Mouse (Mus musculus): ENCODE data around the gene Foxn3. TPM values are rescaled to one million over a fixed set of nuclear protein-coding genes. Genes with fewer than 3 reads are reported as not detected.

Foxn3 gene
- polyA plus RNA-seq, 1 experiment from 2014 or later, result 69.1 TPM

GRCm38 (mm10) chr12:99340418-99341182 is 222.8 kb downstream of the Foxn3 start:
- no peak overlapping the region for H3K9ac ChIP-seq
- no peaks in the 10 kb centered on the region; the same call in 1 of the 2 replicates for H3K36me3 ChIP-seq (ENCODE audit: insufficient read depth)
- peaks cover 9% of the 10 kb centered on the region; the same call in 1 of the 2 replicates for H3K4me1 ChIP-seq (ENCODE audit: insufficient read depth)
- no peak for ATAC-seq (ENCODE audit: insufficient read depth)
- H3K9me3 ChIP-seq (ENCODE audit: low read depth, low read length), result no peaks in the 10 kb centered on the region
- H3K27ac ChIP-seq (ENCODE audit: low read depth), result no peak overlapping the region
- no peak overlapping the region for H3K4me3 ChIP-seq (ENCODE audit: low read depth, low read length)
- WGBS, result 62% methylated on average over 13 of the region's 13 CpGs
- H3K4me2 ChIP-seq, result no peak overlapping the region
- DNase-seq, result no peak
- no peak for TF ChIP-seq CTCF (IDR thresholded peaks at IDR 0.05; ENCODE audit: low read depth)
- H3K27me3 ChIP-seq (ENCODE audit: insufficient read depth, low read length), result no peaks in the 10 kb centered on the region

- no peak for TF ChIP-seq CTCF (IDR thresholded peaks at IDR 0.05; ENCODE audit: low read depth)
- Histone ChIP-seq H3K27ac (ENCODE audit: low read depth) (no peak overlapping the region), H3K9me3 (ENCODE audit: low read depth, low read length) (no peaks in the 10 kb centered on the region), H3K27me3 (ENCODE audit: insufficient read depth, low read length) (no peaks in the 10 kb centered on the region), H3K9ac (no peak overlapping the region), H3K4me2 (no peak overlapping the region), H3K36me3 (ENCODE audit: insufficient read depth) (no peaks in the 10 kb centered on the region; the same call in 1 of the 2 replicates), H3K4me3 (ENCODE audit: low read depth, low read length) (no peak overlapping the region), H3K4me1 (ENCODE audit: insufficient read depth) (peaks cover 9% of the 10 kb centered on the region; the same call in 1 of the 2 replicates)
- no peak for ATAC-seq (ENCODE audit: insufficient read depth)
- WGBS, result 81% methylated on average over 11 of the region's 11 CpGs
- no peak for DNase-seq
These were observed 223.6 kb downstream of the Foxn3 start for GRCm38 (mm10) chr12:99339640-99340325.

GRCm38 (mm10) chr12:99338754-99339153 is 224.6 kb downstream of the Foxn3 start:
- H3K9ac ChIP-seq, result no peak overlapping the region
- TF ChIP-seq CTCF (IDR thresholded peaks at IDR 0.05; ENCODE audit: low read depth), result no peak
- no peak overlapping the region for H3K4me2 ChIP-seq
- H3K4me3 ChIP-seq (ENCODE audit: low read depth, low read length), result no peak overlapping the region
- H3K36me3 ChIP-seq (ENCODE audit: insufficient read depth), result no peaks in the 10 kb centered on the region; the same call in 1 of the 2 replicates
- WGBS, result 85% methylated on average over 2 of the region's 2 CpGs
- H3K4me1 ChIP-seq (ENCODE audit: insufficient read depth), result peaks cover 9% of the 10 kb centered on the region; the same call in 1 of the 2 replicates
- H3K9me3 ChIP-seq (ENCODE audit: low read depth, low read length), result no peaks in the 10 kb centered on the region
- ATAC-seq (ENCODE audit: insufficient read depth), result no peak
- no peak overlapping the region for H3K27ac ChIP-seq (ENCODE audit: low read depth)
- DNase-seq, result no peak
- H3K27me3 ChIP-seq (ENCODE audit: insufficient read depth, low read length), result no peaks in the 10 kb centered on the region

- ATAC-seq (ENCODE audit: insufficient read depth), result 0 out of 2 replicates have a peak, but pooled peaks have one; percentile 22
These were observed 226.3 kb downstream of the Foxn3 start for GRCm38 (mm10) chr12:99337171-99337435.

GRCm38 (mm10) chr12:99336349-99337170 is 226.8 kb downstream of the Foxn3 start:
- ATAC-seq (ENCODE audit: insufficient read depth), result peak; percentile 73

More at GRCm38 (mm10) chr12:99337171-99337435, 226.3 kb downstream of the Foxn3 start:
- no peaks in the 10 kb centered on the region for H3K27me3 ChIP-seq (ENCODE audit: insufficient read depth, low read length)
- H3K27ac ChIP-seq (ENCODE audit: low read depth), result peak overlapping the region; percentile 1; the same call in 1 of the 2 replicates
- no peak overlapping the region for H3K4me3 ChIP-seq (ENCODE audit: low read depth, low read length)
- no peaks in the 10 kb centered on the region for H3K9me3 ChIP-seq (ENCODE audit: low read depth, low read length)
- H3K4me1 ChIP-seq (ENCODE audit: insufficient read depth), result 0 out of 2 replicates have a peak, but pooled peaks cover 6% of the 10 kb centered on the region
- no peak overlapping the region for H3K9ac ChIP-seq
- DNase-seq, result no peak
- TF ChIP-seq CTCF (IDR thresholded peaks at IDR 0.05; ENCODE audit: low read depth), result no peak
- WGBS, result 78% methylated on average over 3 of the region's 3 CpGs
- H3K36me3 ChIP-seq (ENCODE audit: insufficient read depth), result no peaks in the 10 kb centered on the region; the same call in 1 of the 2 replicates
- no peak overlapping the region for H3K4me2 ChIP-seq

GRCm38 (mm10) chr12:99335628-99336027 is 227.8 kb downstream of the Foxn3 start:
- no peak for ATAC-seq (ENCODE audit: insufficient read depth)
- 70% methylated on average over 9 of the region's 9 CpGs for WGBS

More at GRCm38 (mm10) chr12:99336349-99337170, 226.8 kb downstream of the Foxn3 start:
- Histone ChIP-seq H3K4me2 (no peak overlapping the region), H3K4me3 (ENCODE audit: low read depth, low read length) (no peak overlapping the region), H3K4me1 (ENCODE audit: insufficient read depth) (0 out of 2 replicates have a peak, but pooled peaks cover 6% of the 10 kb centered on the region), H3K27me3 (ENCODE audit: insufficient read depth, low read length) (no peaks in the 10 kb centered on the region), H3K9me3 (ENCODE audit: low read depth, low read length) (no peaks in the 10 kb centered on the region), H3K36me3 (ENCODE audit: insufficient read depth) (no peaks in the 10 kb centered on the region; the same call in 1 of the 2 replicates), H3K27ac (ENCODE audit: low read depth) (peak overlapping the region; percentile 1; the same call in 1 of the 2 replicates), H3K9ac (no peak overlapping the region)
- TF ChIP-seq CTCF (IDR thresholded peaks at IDR 0.05; ENCODE audit: low read depth), result no peak
- peak; percentile 59 for DNase-seq
- WGBS, result 31% methylated on average over 12 of the region's 12 CpGs

More at GRCm38 (mm10) chr12:99335628-99336027, 227.8 kb downstream of the Foxn3 start:
- Histone ChIP-seq H3K27me3 (ENCODE audit: insufficient read depth, low read length) (no peaks in the 10 kb centered on the region), H3K4me2 (no peak overlapping the region), H3K4me1 (ENCODE audit: insufficient read depth) (0 out of 2 replicates have a peak, but pooled peaks cover 6% of the 10 kb centered on the region), H3K36me3 (ENCODE audit: insufficient read depth) (no peaks in the 10 kb centered on the region; the same call in 1 of the 2 replicates), H3K27ac (ENCODE audit: low read depth) (no peak overlapping the region), H3K9ac (no peak overlapping the region), H3K9me3 (ENCODE audit: low read depth, low read length) (no peaks in the 10 kb centered on the region), H3K4me3 (ENCODE audit: low read depth, low read length) (no peak overlapping the region)
- no peak for DNase-seq
- no peak for TF ChIP-seq CTCF (IDR thresholded peaks at IDR 0.05; ENCODE audit: low read depth)
